Mouse (Mus musculus): ENCODE measurements around the gene Csf2rb. TPM values are rescaled to one million over a fixed set of nuclear protein-coding genes. Genes with fewer than 3 reads are reported as not detected.
A peak's percentile ranks its signal among the peaks of the same experiment; 100 is the strongest.
"Not testable (repeated sequence)": the region's sequence is repeated elsewhere in the genome, so short reads cannot be mapped to it uniquely, and the experiment has no call there.

The Csf2rb gene
- total RNA-seq, 2 experiments from 2014 or later = 0.95 to 2.4 TPM

GRCm38 (mm10) chr15:78327753-78328341 lies 2.3 kb downstream of the Csf2rb start:
- DNase-seq = not testable (repeated sequence)

GRCm38 (mm10) chr15:78328520-78329097 lies 3.1 kb downstream of the Csf2rb start:
- no peak for DNase-seq

GRCm38 (mm10) chr15:78329972-78330371 lies 4.4 kb downstream of the Csf2rb start:
- DNase-seq = not testable (repeated sequence)

- no peak for DNase-seq
Observed at GRCm38 (mm10) chr15:78330706-78331105, 5.2 kb downstream of the Csf2rb start.

GRCm38 (mm10) chr15:78331523-78332340 lies 6.2 kb downstream of the Csf2rb start:
- DNase-seq = no peak

GRCm38 (mm10) chr15:78332981-78333380 lies 7.4 kb downstream of the Csf2rb start:
- DNase-seq = no peak

GRCm38 (mm10) chr15:78334380-78334779 lies 8.8 kb downstream of the Csf2rb start:
- no peak for DNase-seq

GRCm38 (mm10) chr15:78339627-78340423 lies 14.3 kb downstream of the Csf2rb start:
- DNase-seq = peak; percentile 57

GRCm38 (mm10) chr15:78340919-78341318 lies 15.4 kb downstream of the Csf2rb start:
- DNase-seq = not testable (repeated sequence)

GRCm38 (mm10) chr15:78343683-78344082 lies 18.1 kb downstream of the Csf2rb start:
- DNase-seq = no peak

- DNase-seq = no peak
Observed at GRCm38 (mm10) chr15:78344567-78344966, 19.0 kb downstream of the Csf2rb start.

- no peak for DNase-seq
Observed at GRCm38 (mm10) chr15:78351586-78352165, 26.1 kb downstream of the Csf2rb start.

- no peak for DNase-seq
Observed at GRCm38 (mm10) chr15:78354958-78355357, 29.4 kb downstream of the Csf2rb start.

- no peak for DNase-seq
Observed at GRCm38 (mm10) chr15:78355548-78355947, 30.0 kb downstream of the Csf2rb start.

GRCm38 (mm10) chr15:78365916-78366315 lies 40.4 kb downstream of the Csf2rb start:
- no peak for DNase-seq

GRCm38 (mm10) chr15:78366875-78367274 lies 41.3 kb downstream of the Csf2rb start:
- no peak for DNase-seq

GRCm38 (mm10) chr15:78367811-78368210 lies 42.3 kb downstream of the Csf2rb start:
- no peak for DNase-seq

GRCm38 (mm10) chr15:78368926-78369346 lies 43.4 kb downstream of the Csf2rb start:
- DNase-seq = no peak

GRCm38 (mm10) chr15:78369641-78370040 lies 44.1 kb downstream of the Csf2rb start:
- DNase-seq = peak; percentile 27

- no peak for DNase-seq
Observed at GRCm38 (mm10) chr15:78372796-78373195, 47.2 kb downstream of the Csf2rb start.

GRCm38 (mm10) chr15:78374204-78374603 lies 48.7 kb downstream of the Csf2rb start:
- DNase-seq = no peak

GRCm38 (mm10) chr15:78377859-78378258 lies 52.3 kb downstream of the Csf2rb start:
- DNase-seq = no peak
